Mouse (Mus musculus) bone marrow macrophage, adult 2 months (primary cell): ENCODE results near the gene Tnrc6b.

ENCODE experiments used
- CTCF ChIP-seq: IDR thresholded peaks from 2 replicates; pipeline ENCODE4 v1.5.1; 2012; ENCODE audit warnings: low read depth, mild to moderate bottlenecking, low read length, moderate library complexity
- POLR2A ChIP-seq: IDR thresholded peaks from 2 replicates; pipeline ENCODE4 v1.6.1; 2012; ENCODE audit warnings: mild to moderate bottlenecking, low read depth, low read length, borderline replicate concordance

DNA sequence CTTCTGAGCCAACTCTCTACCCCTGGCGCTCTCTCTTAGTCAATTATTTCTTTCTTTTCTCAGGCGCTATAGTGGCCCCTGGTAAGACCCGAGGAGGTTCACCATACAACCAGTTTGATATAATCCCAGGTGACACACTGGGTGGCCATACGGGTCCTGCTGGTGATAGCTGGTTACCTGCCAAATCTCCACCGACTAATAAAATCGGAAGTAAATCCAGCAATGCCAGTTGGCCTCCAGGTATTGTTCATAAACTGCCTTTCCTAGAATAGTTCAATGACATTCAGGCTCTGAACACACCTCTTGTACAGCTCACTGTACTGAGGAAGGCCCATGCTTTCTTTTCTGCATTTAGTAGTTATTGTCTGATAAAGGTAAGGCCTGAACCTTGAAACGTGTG lies 205.5 kb downstream of the Tnrc6b start:
- TF ChIP-seq CTCF (no peak), POLR2A (no peak)
